Mouse (Mus musculus) common myeloid progenitor, adult 5-6 weeks (primary cell): ENCODE data around the gene Traf3. TPM values are rescaled to one million over a fixed set of nuclear protein-coding genes. Genes with fewer than 3 reads are reported as not detected.
A peak's percentile ranks its signal among the peaks of the same experiment; 100 is the strongest.

Experiments used
- ATAC-seq: replicated peaks from 2 replicates; pipeline ENCODE4 v1.8.0; 2016; ENCODE audit warnings: low read depth, mild to moderate bottlenecking, moderate TSS enrichment, inconsistent platforms; ENCODE audit not compliant: poor library complexity, severe bottlenecking
- total RNA-seq: library from RNA; stranded (forward); fragments of 200-1000, 187-1606 nt; gene quantifications from 2 replicates; pipeline ENCODE4 v1.2.3, GENCODE M21; 2017

Traf3 gene
- total RNA-seq, 1 experiment from 2014 or later: 15.7 TPM

DNA sequence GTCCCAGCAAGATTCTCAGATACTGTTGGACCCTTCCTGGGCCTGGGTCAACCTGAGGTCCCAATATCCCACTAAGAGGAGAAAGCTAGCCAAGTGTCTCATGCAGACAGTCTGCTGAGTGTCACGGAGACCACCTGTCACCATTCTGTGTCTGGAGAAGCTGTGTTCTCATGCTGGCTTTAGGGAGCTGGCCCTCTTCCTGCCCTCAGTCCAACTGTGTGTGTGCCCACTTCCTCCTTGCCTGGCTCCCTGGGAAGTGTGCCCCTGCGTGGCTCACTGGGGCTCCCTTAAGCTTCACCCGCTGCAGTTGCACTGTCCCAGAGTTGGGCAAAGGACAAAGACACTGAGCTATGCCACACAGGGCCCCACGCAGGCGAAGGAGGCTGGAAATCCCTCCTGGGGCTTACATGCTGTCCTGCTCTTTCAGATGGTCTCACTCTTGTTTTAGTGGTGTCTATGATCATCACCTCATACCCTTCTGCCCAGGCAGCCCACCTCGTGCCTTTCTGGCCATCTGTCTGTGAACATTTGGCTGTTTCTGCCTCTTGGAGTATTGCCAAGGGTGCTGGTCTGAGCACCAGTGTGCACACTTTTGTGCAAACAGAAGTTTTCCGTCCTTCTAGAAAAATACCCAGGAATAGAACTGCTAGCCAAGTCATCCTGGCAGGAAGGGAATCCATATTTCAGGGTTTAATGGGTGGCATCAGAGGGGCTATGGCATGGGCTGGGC is 13.0 kb upstream of the Traf3 start:
- ATAC-seq: peak; percentile 62

DNA sequence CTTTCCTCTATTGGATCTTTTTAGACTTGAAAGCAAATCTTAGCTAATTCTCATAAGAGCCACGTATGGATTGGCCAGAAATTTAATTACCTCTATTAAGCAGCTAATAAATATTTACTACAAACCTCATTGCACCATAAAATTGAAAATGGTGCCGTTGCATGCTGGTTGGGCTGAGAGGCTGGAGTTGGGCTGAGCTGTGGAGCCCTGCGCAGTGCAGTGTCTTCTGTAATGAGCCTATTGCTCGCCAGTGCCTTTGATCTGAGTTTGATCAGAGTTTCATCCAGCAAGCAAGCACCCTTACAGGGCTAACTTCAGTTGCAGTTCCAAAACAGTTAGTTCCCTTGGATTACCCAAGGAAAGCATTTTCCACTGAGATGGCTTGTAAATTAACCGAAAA is 12.2 kb upstream of the Traf3 start:
- no peak for ATAC-seq

DNA sequence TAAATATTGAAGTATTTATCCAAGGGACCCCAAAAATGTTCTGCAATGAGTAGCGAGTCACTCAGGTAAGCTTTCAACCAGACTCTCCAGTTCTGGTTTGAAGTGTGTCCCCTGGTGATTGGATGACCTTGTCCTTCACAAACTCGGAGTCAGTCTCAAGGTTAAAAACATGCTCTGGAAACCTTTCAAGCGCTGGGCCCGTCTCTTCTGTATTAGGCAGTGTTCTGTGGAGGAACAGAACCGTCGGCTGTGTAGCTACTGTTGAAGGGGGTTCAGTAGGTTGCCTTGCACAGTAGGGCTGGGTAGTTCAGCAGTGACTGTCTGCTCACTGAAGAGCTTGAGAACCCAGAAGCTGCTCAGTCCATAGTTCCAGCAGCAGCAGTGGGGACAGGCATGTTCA is 11.5 kb upstream of the Traf3 start:
- no peak for ATAC-seq

DNA sequence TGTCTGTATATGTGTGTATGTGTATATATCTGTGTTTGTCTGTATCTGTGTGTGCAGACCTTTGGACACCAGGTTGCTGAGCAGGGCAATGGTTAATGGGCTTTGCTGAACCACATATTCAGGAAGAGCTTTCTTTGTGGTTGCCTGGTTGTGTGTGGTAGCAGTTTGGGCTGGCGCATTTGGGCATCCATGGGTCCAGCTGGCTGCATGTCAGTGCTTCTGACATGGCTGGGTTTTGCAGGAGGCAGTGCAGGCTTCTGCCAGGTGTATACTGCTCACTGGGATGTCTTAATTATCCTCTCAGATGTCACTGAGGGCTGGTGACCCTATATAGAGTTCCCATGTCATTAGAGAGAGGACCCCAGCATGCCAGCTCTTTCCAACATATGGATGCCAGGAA is 10.4 kb upstream of the Traf3 start:
- ATAC-seq: no peak

DNA sequence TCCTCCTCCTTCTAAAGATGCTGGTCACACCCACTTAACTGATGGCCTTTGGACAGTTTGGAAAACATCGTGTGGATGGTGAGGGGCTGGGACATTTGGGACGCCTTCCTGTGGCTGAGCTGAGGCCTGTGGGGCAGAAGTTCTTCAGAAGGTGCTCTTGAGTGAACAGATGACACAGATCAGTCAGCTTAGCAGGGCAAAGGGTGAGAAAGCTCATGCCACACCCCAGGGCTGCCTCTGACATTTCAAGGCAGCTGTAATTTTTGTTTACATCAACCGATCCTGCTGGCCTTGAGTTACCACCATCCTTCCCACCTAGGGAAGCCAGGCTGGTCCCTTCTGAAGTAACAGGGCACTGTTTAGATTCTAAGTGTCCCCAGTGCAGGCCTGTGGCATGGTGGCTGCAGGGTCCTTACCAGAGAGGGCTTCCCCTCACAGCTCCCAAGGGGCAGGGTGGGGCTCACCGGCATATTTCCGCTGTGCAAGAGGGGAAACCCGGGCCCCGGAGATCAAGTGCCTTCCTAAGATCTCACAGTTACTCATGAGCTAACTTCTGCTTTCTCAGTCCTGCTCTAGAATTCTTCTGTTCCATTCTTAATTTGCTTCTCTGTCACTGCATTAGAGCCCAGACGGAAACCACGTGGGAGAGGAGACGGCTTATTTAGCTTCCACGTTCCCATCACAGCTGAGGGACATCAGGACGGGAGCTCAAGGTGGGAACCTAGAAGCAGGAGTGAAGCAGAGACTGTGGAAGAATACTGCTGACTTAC is 6.3 kb upstream of the Traf3 start:
- ATAC-seq: peak; percentile 74

DNA sequence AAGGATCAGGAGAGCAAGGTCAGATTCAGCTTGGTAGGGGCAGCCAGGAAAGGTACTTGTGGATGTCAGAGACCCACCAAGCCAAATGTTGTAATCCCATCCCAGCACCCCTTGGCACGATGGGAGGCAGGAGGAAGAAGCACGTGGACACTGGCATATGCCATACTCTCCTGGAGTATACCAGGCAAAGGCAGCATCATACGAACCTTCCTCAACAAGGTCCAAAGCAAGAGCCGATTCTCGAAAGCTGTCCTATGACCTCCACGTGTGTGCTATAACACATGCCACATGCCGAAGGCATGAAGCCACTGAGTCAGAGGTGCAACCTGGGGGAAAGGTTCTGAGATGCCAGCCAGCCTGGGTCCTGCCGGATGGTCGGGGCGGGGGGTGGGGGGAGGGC is 5.3 kb upstream of the Traf3 start:
- no peak for ATAC-seq

DNA sequence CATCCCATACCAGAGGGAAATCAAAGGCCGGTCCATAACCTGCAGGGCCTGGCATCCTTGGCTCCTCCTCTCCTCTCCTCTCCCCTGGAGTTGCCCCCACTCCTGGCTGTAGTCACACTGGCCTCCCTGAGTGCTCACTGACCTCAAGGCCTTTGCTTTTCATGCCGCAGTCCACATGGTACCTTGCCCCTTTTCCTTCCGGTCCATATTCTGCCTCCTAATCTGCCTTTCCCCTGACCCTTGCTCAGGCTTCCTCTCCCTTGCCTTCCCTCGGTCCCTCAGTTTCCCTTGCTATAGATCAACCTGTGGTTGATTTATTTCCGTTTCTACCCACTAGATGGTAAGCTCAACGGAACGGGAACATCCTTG is 4.2 kb upstream of the Traf3 start:
- no peak for ATAC-seq

DNA sequence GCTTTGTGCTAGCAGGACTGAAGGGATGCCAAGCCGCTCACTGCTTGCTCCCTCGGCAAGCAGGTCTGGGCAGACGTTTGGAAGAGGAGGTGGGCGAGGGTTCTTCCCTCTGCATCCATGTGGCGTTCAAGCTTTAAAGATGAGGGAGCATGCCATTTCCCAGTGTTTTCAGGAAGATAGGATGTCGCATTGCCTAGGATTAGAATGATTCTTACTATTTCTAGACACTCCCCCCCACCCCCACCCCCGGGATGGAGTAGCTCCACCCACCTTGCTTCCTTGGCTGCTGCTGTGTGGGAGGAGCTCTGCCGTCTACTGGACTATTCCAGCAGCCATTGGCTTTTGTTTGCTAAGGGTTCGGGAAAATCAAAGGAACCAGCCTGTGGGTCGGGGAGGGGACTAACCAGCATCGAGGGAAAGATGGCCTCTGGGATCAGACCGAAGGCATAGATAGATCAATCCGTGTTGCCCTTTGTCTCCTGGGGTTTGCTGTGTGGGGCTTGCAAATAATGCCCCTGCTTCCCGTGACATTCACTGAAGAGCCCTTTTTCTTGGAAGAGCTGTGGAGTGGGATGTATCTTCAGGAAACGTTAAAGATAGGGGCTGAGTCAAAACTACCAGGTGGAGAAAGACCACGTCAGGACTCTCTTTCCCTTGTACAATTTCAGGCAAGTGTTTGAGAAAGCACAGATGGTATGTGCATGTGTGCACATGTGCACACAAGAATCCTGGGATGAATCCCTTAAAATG is 3.7 kb upstream of the Traf3 start:
- no peak for ATAC-seq

DNA sequence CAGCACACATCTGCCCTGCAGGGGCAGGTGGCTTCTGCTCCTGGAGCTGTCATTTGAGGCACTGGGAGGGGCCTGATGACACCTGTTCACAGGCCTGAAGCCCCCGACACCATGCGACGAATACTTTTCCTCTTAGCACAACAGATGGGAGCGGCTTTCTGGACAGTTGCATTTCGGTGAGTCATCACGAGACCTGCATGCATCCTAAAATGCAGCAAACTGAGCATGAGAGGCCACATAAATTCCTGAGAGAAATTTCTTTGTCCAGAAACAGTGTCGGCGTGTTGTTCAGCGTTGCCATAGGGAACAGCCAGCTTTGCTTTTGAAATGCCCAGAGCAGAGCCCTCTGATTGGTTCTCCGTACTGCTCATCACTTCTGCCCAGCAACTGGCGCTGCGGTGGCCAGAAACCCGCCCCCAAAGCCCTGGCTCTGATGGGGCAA is 1.8 kb upstream of the Traf3 start:
- peak; percentile 70 for ATAC-seq

DNA sequence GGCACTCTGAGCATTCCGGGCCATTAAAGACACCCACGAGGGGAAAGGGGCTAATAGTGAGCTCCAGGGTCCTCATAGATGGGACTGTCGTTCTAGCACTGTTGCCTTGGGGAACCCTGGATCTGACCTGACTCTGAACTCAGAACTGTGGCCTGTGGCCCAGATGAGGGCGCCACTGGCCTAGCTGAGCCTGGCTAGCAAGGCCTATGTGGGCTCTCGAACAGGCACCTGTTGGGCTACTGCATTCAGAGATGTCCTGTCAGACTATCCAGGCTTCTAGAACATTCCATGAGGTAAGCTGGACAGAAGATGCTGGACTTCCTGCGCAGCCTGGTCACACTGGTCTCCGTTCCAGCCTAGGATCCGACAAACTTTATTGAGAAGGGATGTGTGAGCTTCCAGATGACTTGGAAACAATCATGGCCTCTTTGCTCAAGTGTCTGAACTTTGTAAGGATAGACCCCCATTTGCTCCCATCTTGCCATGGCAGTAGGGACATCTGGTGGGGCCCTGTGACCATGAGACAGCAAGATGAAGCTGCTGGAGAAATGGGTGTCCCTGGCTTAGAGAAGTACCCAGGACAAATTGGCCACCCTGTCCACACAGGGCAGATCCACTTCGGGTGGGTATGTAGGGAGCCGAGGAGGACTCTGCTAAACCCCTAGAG is 891 bp upstream of the Traf3 start:
- ATAC-seq: peak; percentile 43; the same call in 1 of the 2 replicates

DNA sequence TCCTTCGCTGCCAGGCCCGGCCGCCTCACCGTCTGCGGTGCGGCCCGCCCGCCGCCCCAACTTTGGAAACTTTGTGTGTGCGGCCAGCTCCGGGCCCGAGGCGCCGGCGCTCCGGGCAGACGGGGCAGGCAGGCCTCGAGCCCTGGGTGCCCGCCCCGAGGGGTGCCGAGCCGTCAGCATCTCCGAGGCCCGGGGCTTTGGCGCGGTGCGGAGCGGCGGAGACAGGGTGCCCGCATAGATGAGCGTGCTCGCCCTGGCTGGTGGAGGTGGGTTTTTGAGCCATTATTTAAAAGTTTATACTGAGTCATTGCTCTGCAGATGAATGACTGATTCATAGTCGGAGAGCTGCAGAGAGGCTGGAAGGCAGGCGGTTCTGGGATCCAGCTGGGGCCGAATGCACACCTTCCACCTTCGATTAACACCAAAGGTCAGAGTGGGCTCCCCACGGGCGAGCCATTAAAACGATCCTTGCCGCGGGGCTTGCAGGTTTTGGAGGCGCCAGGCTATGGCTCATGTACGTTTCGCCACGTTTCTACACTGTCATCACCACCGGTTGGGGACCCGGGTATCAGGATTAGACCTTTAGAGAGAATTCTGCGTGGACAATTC is 615 bp downstream of the Traf3 start:
- no peak for ATAC-seq

DNA sequence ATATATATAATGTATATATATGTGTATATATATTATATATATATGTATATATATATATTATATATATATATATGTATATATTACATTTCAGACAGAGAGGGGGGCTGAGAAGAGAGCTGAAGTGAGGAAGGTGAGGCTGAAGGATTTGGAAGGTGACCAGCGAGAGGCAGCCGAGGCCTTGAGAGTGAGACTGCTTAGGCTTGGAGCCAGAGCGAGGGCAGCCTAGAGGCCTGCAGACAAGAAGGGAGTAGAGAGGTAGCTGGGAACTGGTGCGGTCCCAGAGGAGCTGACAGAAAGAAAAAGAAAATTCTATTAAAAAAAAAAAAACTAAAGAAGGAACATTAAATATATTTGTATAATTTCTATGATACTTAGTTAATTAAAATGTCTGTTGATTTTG is 2.7 kb downstream of the Traf3 start:
- ATAC-seq: no peak

DNA sequence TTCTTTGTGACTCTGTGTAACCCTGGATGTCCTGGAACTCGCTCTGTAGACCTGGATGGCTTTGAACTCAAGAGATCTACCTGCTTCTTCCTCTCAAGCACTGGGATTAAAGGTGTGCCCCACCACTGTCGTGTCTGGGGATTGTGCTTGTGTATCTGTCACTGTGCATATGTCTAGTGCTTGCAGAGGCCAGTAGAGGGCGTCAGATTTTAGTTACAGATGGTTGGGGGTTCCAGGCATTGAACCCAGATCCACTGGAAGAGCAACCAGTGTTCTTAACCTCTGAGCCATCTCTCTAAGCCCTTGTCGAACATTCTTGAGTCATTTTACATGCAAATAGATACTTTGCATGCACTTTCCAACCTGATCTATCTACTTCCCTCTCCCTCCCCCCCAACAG is 12.6 kb downstream of the Traf3 start:
- no peak for ATAC-seq

DNA sequence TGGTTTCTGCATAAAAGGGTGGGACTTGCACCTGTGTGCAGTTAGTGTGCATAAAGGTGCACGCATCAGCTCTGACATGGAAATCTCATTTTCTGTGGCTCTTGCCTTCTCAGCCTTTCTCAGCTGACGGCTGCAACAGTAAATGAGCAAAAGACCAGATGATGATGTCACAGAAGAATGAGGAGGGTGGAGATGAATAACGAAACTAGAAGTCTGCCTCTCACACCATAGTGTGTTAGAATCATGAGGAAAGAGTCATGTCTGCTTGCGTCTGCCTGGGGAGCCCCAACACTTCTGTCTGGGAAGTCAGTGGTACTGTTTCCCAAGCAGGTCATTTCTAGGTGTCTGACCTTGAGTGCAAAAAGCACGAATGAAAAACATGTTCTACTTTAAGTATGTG is 15.7 kb downstream of the Traf3 start:
- ATAC-seq: no peak

DNA sequence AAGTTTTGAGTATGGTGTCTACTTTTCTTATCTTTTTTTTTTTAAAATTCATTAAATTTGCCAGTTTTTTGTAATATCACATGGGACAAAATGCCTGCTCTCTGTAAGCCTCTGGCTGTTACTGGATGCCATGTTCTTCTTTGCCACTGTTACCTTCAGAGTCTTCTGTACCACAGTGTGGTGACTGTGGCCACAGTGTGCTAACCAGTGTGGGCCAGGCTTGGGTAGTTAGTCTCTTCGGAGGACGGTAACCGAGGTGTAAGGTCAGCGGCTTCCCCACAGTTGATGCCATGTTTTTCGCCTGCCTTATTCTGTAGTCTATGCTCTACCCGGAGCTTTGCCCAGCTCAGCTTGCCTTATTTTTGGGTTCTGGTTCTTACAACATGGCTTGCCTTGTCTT is 16.2 kb downstream of the Traf3 start:
- no peak for ATAC-seq

DNA sequence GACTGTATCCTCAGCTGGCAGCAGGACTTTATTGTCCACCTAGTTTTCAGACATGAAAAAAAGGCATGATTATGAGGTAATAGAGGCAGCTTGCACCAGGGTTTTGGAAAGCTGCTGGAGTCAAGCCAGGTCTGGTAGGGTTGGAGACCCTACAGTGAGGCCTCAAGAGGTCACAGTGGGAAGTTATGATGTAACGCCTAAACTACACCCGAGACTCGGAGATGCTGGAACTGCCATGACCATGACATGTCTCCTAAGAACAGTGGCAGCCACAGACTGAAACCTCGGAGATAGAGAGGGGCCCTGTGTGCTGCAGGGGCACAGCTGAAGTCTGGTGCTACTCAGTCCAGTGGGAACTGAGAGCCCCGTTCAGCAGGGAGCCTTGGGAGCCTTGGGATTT is 18.3 kb downstream of the Traf3 start, which contains the start of gene 4930595D18Rik:
Gene 4930595D18Rik (minus strand): TSS at position 16 of the 400 bp plus-strand sequence.
- no peak for ATAC-seq

DNA sequence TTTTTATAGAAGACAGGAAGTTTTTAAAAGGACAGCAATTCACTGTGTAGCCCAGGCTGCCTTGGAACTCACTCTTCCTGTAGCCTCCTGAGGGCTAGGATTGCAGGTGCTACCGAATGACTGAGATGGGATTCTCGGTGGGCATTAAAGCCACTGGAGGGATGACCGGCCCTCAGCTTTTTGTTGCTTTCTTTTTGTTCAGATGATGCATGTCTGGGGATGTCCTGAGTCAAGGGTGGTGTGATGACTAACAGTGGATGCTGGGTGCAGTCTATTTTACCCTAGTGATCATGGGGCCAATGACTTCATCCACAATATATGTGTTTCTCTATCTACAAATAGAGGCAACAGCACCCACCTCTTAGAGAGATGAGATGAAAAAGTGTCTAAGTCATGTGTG is 20.8 kb downstream of the Traf3 start:
- ATAC-seq: no peak

DNA sequence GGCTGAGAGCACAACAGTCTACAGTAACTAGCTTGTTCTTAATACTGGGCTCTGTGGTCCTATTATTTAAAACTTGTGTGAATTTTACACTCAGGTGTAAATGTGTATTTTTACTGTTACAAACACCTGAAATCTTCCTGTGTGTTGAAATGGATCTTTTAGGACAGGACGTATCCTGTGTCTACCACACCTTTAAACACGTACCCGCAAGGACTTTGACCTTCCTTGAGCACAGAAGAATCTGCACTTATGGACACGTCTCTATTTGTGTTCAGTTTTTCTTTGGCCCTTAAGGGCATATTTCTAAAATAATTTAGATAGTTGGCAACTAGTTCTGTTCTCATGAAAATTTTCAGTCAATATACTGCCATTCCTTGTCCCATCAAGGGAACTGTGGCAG is 22.1 kb downstream of the Traf3 start:
- no peak for ATAC-seq

DNA sequence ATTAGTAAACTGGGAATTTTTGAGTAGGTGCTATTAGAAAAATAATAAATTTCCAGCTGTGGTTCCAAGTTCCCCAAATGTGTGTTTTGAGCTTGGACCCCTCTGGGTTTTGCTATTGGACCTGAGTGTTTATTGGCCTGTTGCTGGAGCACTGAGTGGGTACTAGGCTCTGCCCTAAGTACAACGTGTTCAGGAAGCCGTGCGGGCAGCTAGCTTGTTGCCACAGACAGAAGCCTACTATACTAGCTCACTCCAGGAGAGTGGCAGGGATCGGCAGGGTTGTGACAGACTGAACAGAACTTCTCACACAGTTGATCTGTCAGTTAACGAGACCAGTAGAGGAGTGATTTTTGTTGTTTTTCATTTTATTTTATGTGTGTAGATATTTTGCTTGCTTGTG is 24.2 kb downstream of the Traf3 start:
- ATAC-seq: no peak

DNA sequence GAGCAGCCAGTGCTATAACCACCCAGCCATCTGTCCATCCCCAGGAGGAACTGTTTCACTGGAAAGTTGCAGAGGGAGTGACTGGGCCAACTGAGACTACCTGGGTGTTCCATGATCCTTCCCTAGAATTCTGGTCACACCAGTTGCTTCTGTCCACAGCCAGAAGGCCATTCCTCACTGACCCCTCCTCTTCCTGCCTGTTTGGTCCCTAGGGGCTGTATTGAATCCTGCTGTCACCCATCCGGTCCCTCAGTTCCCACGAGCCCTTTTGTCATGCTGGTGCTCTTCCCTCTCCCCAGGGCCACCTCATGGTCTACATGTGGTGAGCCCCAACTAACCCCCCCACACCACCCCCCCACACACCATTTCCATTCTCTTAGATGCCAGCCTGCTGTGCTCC is 24.7 kb downstream of the Traf3 start:
- ATAC-seq: no peak
